Mouse (Mus musculus) liver, embryonic 14.5 days (tissue): ENCODE results near the gene Wdr63.

ENCODE experiments used
- CTCF ChIP-seq: IDR thresholded peaks from 2 replicates; pipeline ENCODE4 v1.5.1; 2016; ENCODE audit warnings: antibody characterized with exemption, low read depth, control low read depth
- EP300 ChIP-seq: IDR thresholded peaks from 2 replicates; pipeline ENCODE4 v1.6.1; 2016; ENCODE audit warnings: antibody characterized with exemption, low read depth

DNA sequence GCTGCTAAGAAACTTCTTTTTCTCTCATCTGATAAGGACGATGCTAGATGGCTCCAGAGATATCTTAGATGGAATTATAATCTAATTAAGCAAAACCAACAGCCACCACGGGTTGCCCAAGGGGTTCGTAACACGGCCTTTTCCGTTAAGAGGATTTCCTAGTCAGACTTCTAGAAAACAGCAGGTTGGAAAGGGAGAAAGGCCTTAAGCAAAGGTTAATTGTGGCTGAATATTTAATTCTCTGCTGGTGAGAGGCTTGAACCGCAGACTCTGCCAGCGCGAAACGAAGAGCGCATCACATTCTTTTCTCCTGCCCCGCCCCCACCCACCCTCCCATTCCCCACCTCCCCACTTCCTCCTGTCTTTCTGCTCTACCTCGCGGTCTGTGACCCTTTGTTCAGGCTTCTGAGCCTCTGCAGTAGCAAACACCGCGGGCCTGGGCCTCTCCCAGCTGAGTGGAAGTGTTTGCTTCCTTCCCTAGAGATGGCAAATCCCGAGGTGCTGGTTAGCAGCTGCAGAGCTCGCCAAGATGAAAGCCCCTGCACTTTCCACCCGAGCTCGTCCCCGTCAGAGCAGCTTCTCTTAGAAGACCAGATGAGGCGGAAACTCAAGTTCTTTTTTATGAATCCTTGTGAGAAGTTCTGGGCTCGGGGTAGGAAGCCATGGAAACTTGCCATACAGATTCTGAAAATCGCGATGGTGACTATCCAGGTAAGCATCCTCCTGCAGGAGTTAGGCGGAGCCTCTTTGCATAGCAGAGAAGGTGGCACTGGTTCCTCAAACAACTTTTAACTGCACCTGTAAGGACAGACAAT lies 13.6 kb upstream of the Wdr63 start:
- TF ChIP-seq EP300, result no peak
- no peak for TF ChIP-seq CTCF
